Mouse (Mus musculus) heart, postnatal 36 days (tissue): ENCODE measurements around the gene Maml2. TPM values are rescaled to one million over a fixed set of nuclear protein-coding genes. Genes with fewer than 3 reads are reported as not detected.
A peak's percentile ranks its signal among the peaks of the same experiment; 100 is the strongest.

Source experiments
- DNase-seq, 2 experiments: peaks; one replicate each; pipeline ENCODE4 v3.0.0; 2021 to 2022
- intact Hi-C: fragments of 180-260 bp; cut with DNase I; formaldehyde crosslinking; loops from one replicate; pipeline ENCODE4 v1.15.1; 2025
- total RNA-seq, 2 experiments: library from RNA; stranded (reverse); gene quantifications; 2 replicates each; pipeline ENCODE4 v1.2.3; 2021

The Maml2 gene
- total RNA-seq, 2 experiments from 2014 or later, result 6.0 to 6.2 TPM

- DNase-seq, result no peak
- intact Hi-C loops, result no loop called here
These were observed 301.0 kb downstream of the Maml2 start for GRCm38 (mm10) chr9:13598596-13599333.

GRCm38 (mm10) chr9:13599334-13599614 is 301.5 kb downstream of the Maml2 start:
- intact Hi-C loops, result no loop called here

GRCm38 (mm10) chr9:13599800-13600199 is 302.0 kb downstream of the Maml2 start:
- intact Hi-C loops, result no loop called here
- DNase-seq, result no peak

More at GRCm38 (mm10) chr9:13599334-13599614, 301.5 kb downstream of the Maml2 start:
- DNase-seq, result no peak

DNA sequence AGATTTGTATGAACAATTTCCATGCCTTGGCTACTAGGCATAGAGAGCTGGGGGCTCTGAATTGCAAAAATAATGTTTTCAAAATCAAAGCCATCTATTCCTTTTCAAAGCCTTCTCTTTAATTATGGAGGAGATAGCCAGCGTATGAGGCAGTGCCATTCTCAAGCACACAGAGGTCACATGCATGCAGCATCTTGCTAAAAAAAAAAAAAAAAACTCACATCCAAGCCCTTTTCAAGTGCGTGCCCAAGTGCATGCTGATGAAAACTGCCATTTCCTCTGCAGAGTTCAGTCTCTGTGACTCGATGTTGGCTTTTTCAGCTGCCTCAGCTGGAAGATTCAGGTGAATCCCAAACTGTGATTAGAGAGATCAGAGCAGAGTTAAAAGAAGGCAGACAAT is 304.0 kb downstream of the Maml2 start:
- DNase-seq, result no peak
- intact Hi-C loops, result no loop called here

DNA sequence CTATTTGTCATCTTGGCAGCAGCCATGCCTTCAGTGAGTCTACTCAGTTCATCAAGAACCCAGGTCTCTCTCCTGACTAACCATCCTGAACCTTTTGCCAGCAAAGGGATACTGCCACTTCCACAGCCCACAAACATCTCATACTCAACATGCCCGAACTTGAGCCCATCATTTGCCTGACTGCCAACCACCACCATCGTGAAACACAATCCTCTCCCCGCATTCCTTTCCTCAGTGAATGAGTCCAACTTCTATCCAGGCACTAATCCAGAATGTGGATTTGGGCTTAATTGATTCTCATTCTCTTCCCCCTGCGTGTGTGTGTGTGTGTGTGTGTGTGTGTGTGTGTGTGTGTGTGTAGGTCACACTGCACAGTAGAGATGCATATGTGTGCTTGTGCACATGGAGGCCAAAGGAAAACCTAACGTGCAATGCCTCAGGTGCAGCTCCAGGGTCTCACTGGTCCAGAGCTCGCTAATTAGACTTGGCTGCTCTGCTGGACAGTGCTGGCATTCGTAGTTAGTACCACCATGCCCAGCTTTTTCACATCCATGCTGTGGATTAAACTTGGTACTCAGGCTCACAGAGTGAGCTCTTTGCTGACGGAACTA is 305.9 kb downstream of the Maml2 start:
- no peak for DNase-seq
- intact Hi-C loops, result no loop called here

GRCm38 (mm10) chr9:13607609-13608185 is 309.9 kb downstream of the Maml2 start:
- intact Hi-C loops, result no loop called here
- no peak for DNase-seq

DNA sequence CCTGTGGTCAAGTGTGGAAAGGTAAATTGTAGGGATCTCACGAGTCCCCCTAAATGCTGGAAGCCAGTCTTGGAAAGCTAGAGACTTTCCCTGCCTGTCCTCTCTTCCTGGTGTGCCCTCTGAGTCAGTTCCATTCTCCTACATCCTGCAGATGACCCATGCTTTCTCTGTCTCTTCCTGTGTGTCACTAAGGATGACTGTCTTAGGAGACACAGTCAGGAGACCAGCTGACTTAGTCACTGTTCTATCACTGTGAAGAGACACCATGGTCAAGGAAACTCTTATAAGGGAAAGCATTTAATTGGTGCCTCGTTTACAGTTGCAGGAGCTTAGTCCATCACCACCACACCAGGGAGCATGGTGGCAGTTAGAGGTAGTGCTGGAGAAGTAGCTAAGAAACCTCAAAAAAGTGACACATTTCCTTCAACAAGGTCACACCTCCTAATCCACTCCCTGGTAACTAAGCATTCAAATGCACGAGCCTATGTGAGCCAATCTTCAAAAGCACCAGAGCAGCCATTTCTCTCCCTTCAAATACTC is 310.8 kb downstream of the Maml2 start:
- DNase-seq, result no peak
- intact Hi-C loops, result no loop called here

- intact Hi-C loops, result no loop called here
- DNase-seq, result no peak
These were observed 313.8 kb downstream of the Maml2 start for GRCm38 (mm10) chr9:13611561-13611960.

- intact Hi-C loops, result no loop called here
- no peak for DNase-seq
These were observed 314.6 kb downstream of the Maml2 start for GRCm38 (mm10) chr9:13612371-13612770.

- DNase-seq, result no peak
- intact Hi-C loops, result no loop called here
These were observed 315.8 kb downstream of the Maml2 start for GRCm38 (mm10) chr9:13613325-13614268.

- intact Hi-C loops, result no loop called here
- DNase-seq, result no peak
These were observed 318.7 kb downstream of the Maml2 start for GRCm38 (mm10) chr9:13616383-13617009.

GRCm38 (mm10) chr9:13620794-13621193 is 323.0 kb downstream of the Maml2 start:
- no peak for DNase-seq
- intact Hi-C loops, result no loop called here

GRCm38 (mm10) chr9:13621941-13622340 is 324.2 kb downstream of the Maml2 start:
- intact Hi-C loops, result no loop called here
- DNase-seq, result no peak

DNA sequence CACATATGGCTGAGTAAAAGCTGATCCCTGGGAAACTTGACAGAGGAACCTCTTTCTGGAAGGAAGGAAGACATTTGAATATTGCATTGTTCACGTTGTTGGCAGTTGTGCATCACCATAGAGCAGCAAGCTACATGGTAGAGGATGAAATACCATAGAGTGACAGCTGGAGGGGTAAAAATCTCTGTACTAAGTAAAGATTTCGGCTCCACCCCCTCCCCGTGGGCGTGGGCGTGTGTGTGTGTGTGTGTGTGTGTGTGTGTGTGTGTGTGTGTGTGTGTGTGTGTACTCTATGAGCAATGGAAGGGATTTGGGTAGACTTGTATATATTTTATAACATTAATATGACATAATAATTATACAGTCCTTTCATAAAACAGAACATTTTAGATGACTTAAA is 324.7 kb downstream of the Maml2 start:
- intact Hi-C loops, result no loop called here
- DNase-seq, result no peak

- no peak for DNase-seq
- intact Hi-C loops, result no loop called here
These were observed 326.2 kb downstream of the Maml2 start for GRCm38 (mm10) chr9:13623892-13624422.

DNA sequence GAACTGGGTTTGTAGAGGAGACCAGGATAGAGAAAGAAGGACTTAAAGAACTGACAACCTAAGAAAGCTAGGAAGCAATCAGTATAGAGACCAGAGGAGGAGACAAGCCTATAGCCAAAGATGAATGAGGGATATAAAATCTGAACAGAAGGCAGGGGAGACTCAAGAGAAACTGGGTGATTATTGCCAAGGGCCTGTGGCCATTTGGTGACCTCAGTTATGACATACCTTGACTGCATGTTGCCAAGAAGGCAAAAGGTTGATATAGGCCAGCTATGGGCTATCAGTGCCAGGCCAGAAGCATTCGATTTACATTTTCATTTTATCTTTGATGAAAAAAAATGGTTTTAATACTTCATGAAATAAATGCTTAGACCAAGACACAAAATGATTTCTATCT is 327.0 kb downstream of the Maml2 start:
- intact Hi-C loops, result no loop called here
- no peak for DNase-seq

- intact Hi-C loops, result no loop called here
- DNase-seq, result no peak
These were observed 327.5 kb downstream of the Maml2 start for GRCm38 (mm10) chr9:13625215-13625614.

GRCm38 (mm10) chr9:13626480-13626879 is 328.7 kb downstream of the Maml2 start:
- no peak for DNase-seq
- intact Hi-C loops, result no loop called here

GRCm38 (mm10) chr9:13633371-13633770 is 335.6 kb downstream of the Maml2 start:
- intact Hi-C loops, result no loop called here
- DNase-seq, result peak; percentile 34 to 49

DNA sequence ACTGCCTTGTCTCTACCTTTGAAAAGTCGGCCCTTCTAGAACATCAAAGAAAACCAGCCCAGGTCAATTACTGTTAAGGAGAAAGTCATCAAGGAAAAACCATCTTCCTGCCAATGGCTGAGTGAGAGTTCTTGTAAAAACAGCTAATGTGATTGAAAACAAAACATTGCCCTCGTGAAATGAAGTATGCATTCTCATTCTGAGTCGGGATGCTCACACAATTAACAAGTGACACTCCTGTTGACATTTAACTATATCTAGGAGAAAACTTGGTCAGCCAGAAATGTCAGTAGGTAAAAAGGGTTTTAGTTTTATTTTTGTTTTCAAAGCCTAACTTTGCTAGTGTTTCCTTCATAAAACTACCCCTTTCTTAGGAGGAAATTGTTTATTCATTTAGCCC is 341.9 kb downstream of the Maml2 start:
- no peak for DNase-seq
- intact Hi-C loops, result loop anchor here (10.0 kb wide), 1 partner anchor 55 kb away; no protein-coding TSS in a partner anchor
